Comparison of ENCODE assay signal across 8 mouse cellular contexts in genomic region chr19:29470652-29471051, GRCm38 (mm10). TPM values are rescaled to one million over a fixed set of nuclear protein-coding genes. Genes with fewer than 3 reads are reported as not detected.
DNase-seq lines count a peak whose midpoint lies in the region; ATAC-seq lines count a peak whose summit lies in the region.

No protein-coding gene starts in this region.

- intact Hi-C loops in gastrocnemius, postnatal 36 days (cut with DNase I): no loop called here

- 37% methylated on average over 4 of the region's 4 CpGs for WGBS in midbrain, embryonic 16.5 days

- no peak for ATAC-seq in midbrain, embryonic 16.5 days

- H3K4me1 ChIP-seq in midbrain, embryonic 16.5 days (ENCODE audit: control insufficient read depth, insufficient read depth, low read length): no peaks in the 10 kb centered on the region

- no peak overlapping the region for H3K27ac ChIP-seq in midbrain, embryonic 16.5 days (ENCODE audit: low read length)

- no peaks in the 10 kb centered on the region for H3K27me3 ChIP-seq in midbrain, embryonic 16.5 days (ENCODE audit: control insufficient read depth, insufficient read depth, low read depth, low read length)

- no peak overlapping the region for H3K4me3 ChIP-seq in midbrain, embryonic 16.5 days (ENCODE audit: low read depth, low read length)

- peak; percentile 39 to 42 for DNase-seq in right cerebral cortex, postnatal 10 days (ENCODE audit: low spot score in 2 of 2)
- DNase-seq in right cerebral cortex, postnatal 14 days: no peak
- DNase-seq in gastrocnemius, postnatal 36 days: peak; percentile 38 to 41
- peak; percentile 64 to 65 for DNase-seq in kidney, adult 8-10 months
- peak; percentile 44 for DNase-seq in mesoderm, embryonic 11.5 days (ENCODE audit: low read depth, low spot score)
- DNase-seq in urinary bladder, postnatal 36 days (ENCODE audit: low spot score in 2 of 2): no peak
- DNase-seq in cerebellum, postnatal 25 days: no peak

- H3K4me2 ChIP-seq in midbrain, embryonic 16.5 days (ENCODE audit: low read length): no peak overlapping the region

- no peaks in the 10 kb centered on the region for H3K36me3 ChIP-seq in midbrain, embryonic 16.5 days (ENCODE audit: control insufficient read depth, insufficient read depth, low read length)

- H3K9me3 ChIP-seq in midbrain, embryonic 16.5 days (replicated peaks; ENCODE audit: control insufficient read depth, low read length, poor library complexity, severe bottlenecking): no peaks in the 10 kb centered on the region

- no peak overlapping the region for H3K9ac ChIP-seq in midbrain, embryonic 16.5 days (ENCODE audit: low read depth, low read length)

RNA-seq across cellular contexts. Expression of gene Ric1, which starts 51.4 kb away (rescaled TPM):
- total RNA-seq in gastrocnemius, postnatal 36 days (2021): 10 to 100 TPM; 22.9 to 23.2 TPM
- 12.4 and 12.6 TPM in 2 replicates for polyA plus RNA-seq in midbrain, embryonic 16.5 days (2015; fragmentation: Nextera tagmentation; extraction: Ambion mirVana)

RNA-seq across cellular contexts. Expression of gene Pdcd1lg2, which starts 59.9 kb away (rescaled TPM):
- total RNA-seq in gastrocnemius, postnatal 36 days (2021): not detected
- not detected in 2 replicates for polyA plus RNA-seq in midbrain, embryonic 16.5 days (2015; fragmentation: Nextera tagmentation; extraction: Ambion mirVana)

Comparison
In these comparisons a context has a peak if more than half of its experiments do, and no peak if none do; other contexts are left out.
1. DNase-seq: peak in right cerebral cortex, postnatal 10 days (2 of 2), gastrocnemius, postnatal 36 days (2 of 2), kidney, adult 8-10 months (2 of 2) and mesoderm, embryonic 11.5 days (single experiment); none in right cerebral cortex, postnatal 14 days (single experiment), urinary bladder, postnatal 36 days (0 of 2) and cerebellum, postnatal 25 days (0 of 2).